8 mouse cellular contexts compared by ENCODE assay signal in the genomic region with DNA sequence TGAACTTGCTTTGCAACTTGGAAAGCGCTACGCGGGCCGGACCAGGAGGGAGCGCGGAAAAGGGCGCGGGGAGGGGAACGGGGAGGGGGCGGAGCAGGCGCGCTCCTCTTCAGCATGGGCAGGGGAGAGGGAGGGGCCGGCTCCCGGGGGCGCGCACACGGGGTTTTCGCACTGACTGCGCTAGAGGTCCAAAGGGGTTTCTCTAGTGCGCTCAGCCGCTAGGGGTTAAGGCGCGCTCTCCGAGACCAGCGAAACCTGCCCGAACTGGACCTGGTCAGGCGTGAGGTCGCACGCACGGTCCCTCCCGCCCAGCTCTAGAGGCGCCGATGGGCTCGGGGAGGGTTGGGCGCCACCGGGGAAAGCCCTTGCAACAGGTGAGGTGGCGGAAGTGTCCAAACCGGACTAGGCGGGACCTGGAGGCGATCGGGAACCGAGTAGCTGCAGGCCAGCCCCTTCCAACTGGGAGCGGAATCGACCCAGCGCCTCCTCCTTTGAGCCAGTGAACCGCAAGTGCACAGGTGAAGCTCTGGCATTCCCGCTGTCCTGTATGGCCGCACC. TPM values are rescaled to one million over a fixed set of nuclear protein-coding genes. Genes with fewer than 3 reads are reported as not detected.
DNase-seq lines count a peak whose midpoint lies in the region; ATAC-seq and TF ChIP-seq lines count a peak whose summit lies in the region.

No protein-coding gene starts in this region.

- no peaks in the 10 kb centered on the region for H3K9me3 ChIP-seq in hindbrain, embryonic 13.5 days
- no peaks in the 10 kb centered on the region for H3K9me3 ChIP-seq in limb, embryonic 13.5 days
- H3K9me3 ChIP-seq in midbrain, embryonic 14.5 days (ENCODE audit: control insufficient read depth, low read length) = no peaks in the 10 kb centered on the region

- peak overlapping the region; percentile 81 for H3K4me3 ChIP-seq in gastrocnemius, adult 2 months
- peak overlapping the region; percentile 55 for H3K4me3 ChIP-seq in hindbrain, embryonic 13.5 days
- H3K4me3 ChIP-seq in limb, embryonic 13.5 days = peak overlapping the region; percentile 60
- H3K4me3 ChIP-seq in midbrain, embryonic 14.5 days (replicated peaks; ENCODE audit: low read depth, low read length) = peak overlapping the region; percentile 47

- H3K27me3 ChIP-seq in hindbrain, embryonic 13.5 days = peaks cover 45% of the 10 kb centered on the region
- peaks cover 39% of the 10 kb centered on the region for H3K27me3 ChIP-seq in limb, embryonic 13.5 days
- H3K27me3 ChIP-seq in midbrain, embryonic 14.5 days (ENCODE audit: control insufficient read depth, insufficient read depth, low read length) = peaks cover 11% of the 10 kb centered on the region

- ATAC-seq in hindbrain, embryonic 13.5 days (ENCODE audit: low FRiP score) = peak; percentile 84
- peak; percentile 93 for ATAC-seq in limb, embryonic 13.5 days (ENCODE audit: low FRiP score, low read depth)
- peak; percentile 80 for ATAC-seq in midbrain, embryonic 14.5 days (ENCODE audit: low FRiP score, low TSS enrichment)

- 16% methylated on average over 36 of the region's 48 CpGs for WGBS in hindbrain, embryonic 13.5 days
- WGBS in limb, embryonic 13.5 days = 12% methylated on average over 42 of the region's 48 CpGs
- WGBS in midbrain, embryonic 14.5 days = 25% methylated on average over 46 of the region's 48 CpGs

- peak overlapping the region; percentile 68 for H3K9ac ChIP-seq in hindbrain, embryonic 13.5 days
- peak overlapping the region; percentile 76 for H3K9ac ChIP-seq in limb, embryonic 13.5 days
- H3K9ac ChIP-seq in midbrain, embryonic 14.5 days (replicated peaks; ENCODE audit: low read length) = peak overlapping the region; percentile 42; the same call in 1 of the 2 replicates

- intact Hi-C loops in gastrocnemius, adult 2 months (cut with DNase I) = no loop called here

- peak overlapping the region; percentile 72 for H3K4me2 ChIP-seq in hindbrain, embryonic 13.5 days
- H3K4me2 ChIP-seq in limb, embryonic 13.5 days (replicated peaks) = peak overlapping the region; percentile 65
- peak overlapping the region; percentile 67 for H3K4me2 ChIP-seq in midbrain, embryonic 14.5 days (ENCODE audit: low read length)

- no peak for TF ChIP-seq CTCF in gastrocnemius, adult 2 months (IDR thresholded peaks at IDR 0.05)

- no peaks in the 10 kb centered on the region for H3K4me1 ChIP-seq in hindbrain, embryonic 13.5 days (replicated peaks)
- H3K4me1 ChIP-seq in limb, embryonic 13.5 days = no peaks in the 10 kb centered on the region
- no peaks in the 10 kb centered on the region for H3K4me1 ChIP-seq in midbrain, embryonic 14.5 days (ENCODE audit: control insufficient read depth, insufficient read depth, low read length)

- H3K27ac ChIP-seq in gastrocnemius, adult 2 months = peak overlapping the region; percentile 62
- H3K27ac ChIP-seq in hindbrain, embryonic 13.5 days = no peak overlapping the region
- no peak overlapping the region for H3K27ac ChIP-seq in limb, embryonic 13.5 days
- no peak overlapping the region for H3K27ac ChIP-seq in midbrain, embryonic 14.5 days (replicated peaks; ENCODE audit: low read depth, low read length)

- peak; percentile 92 for DNase-seq in ZHBTc4 (ENCODE audit: low read depth, low spot score)
- DNase-seq in brain, adult 2 months (ENCODE audit: low read depth, low spot score) = peak; percentile 9
- peak; percentile 47 for DNase-seq in gastrocnemius, adult 2 months
- peak; percentile 63 for DNase-seq in midbrain, embryonic 14.5 days
- DNase-seq in testis, postnatal 14 days (ENCODE audit: low spot score) = peak; percentile 77
- no peak for DNase-seq in spleen, postnatal 36 days (ENCODE audit: low spot score in 2 of 2)

- H3K36me3 ChIP-seq in hindbrain, embryonic 13.5 days = no peaks in the 10 kb centered on the region
- H3K36me3 ChIP-seq in limb, embryonic 13.5 days = no peaks in the 10 kb centered on the region
- H3K36me3 ChIP-seq in midbrain, embryonic 14.5 days (ENCODE audit: control insufficient read depth, insufficient read depth, low read length) = no peaks in the 10 kb centered on the region

RNA-seq across cellular contexts. Expression of a gene that starts 0.4 kb away (rescaled TPM):
- total RNA-seq in gastrocnemius, adult 2 months (2021) = 1 to 10 TPM in 1 of 2 experiments, under 1 TPM in 1; 0.69 to 1.8 TPM
- 75.2 and 81.5 TPM in 2 replicates for polyA plus RNA-seq in hindbrain, embryonic 13.5 days (2015; fragmentation: Nextera tagmentation; extraction: Ambion mirVana)
- 5.8 and 6.3 TPM in 2 replicates for polyA plus RNA-seq in limb, embryonic 13.5 days (2015; fragmentation: Nextera tagmentation; extraction: Ambion mirVana)
- polyA plus RNA-seq in midbrain, embryonic 14.5 days (2014; fragmentation: Nextera tagmentation; extraction: Ambion mirVana) = 93.7 and 95.6 TPM in 2 replicates

RNA-seq across cellular contexts. Expression of a gene that starts 12.0 kb away (rescaled TPM):
- not detected for total RNA-seq in gastrocnemius, adult 2 months (2021)
- 0.16 TPM in 1 of 2 replicates, not detected in the other for polyA plus RNA-seq in hindbrain, embryonic 13.5 days (2015; fragmentation: Nextera tagmentation; extraction: Ambion mirVana)
- polyA plus RNA-seq in limb, embryonic 13.5 days (2015; fragmentation: Nextera tagmentation; extraction: Ambion mirVana) = 0.14 and 0.23 TPM in 2 replicates
- 0.46 and 0.49 TPM in 2 replicates for polyA plus RNA-seq in midbrain, embryonic 14.5 days (2014; fragmentation: Nextera tagmentation; extraction: Ambion mirVana)

Comparison
In these comparisons a context has a peak if more than half of its experiments do, and no peak if none do; other contexts are left out.
1. DNase-seq: peak in ZHBTc4 (single experiment), brain, adult 2 months (single experiment), gastrocnemius, adult 2 months (single experiment), midbrain, embryonic 14.5 days (single experiment) and testis, postnatal 14 days (single experiment); none in spleen, postnatal 36 days (0 of 2).
2. RNA of a gene that starts 0.4 kb away (polyA plus RNA-seq): 93.7 to 95.6 TPM in midbrain, embryonic 14.5 days and 75.2 to 81.5 TPM in hindbrain, embryonic 13.5 days; 5.8 to 6.3 TPM in limb, embryonic 13.5 days; every median in the first group is over 10 times any median in the second.
3. Peak in every context shown above with its lines, with median percentiles within 50 percentile points of each other: H3K4me3 ChIP-seq, ATAC-seq, H3K4me2 ChIP-seq and H3K9ac ChIP-seq.